Mouse (Mus musculus) erythroid progenitor cell, adult 5-6 weeks (primary cell): Measurements from ENCODE around the gene Rnf39. TPM values are rescaled to one million over a fixed set of nuclear protein-coding genes. Genes with fewer than 3 reads are reported as not detected.

Source experiments
- ATAC-seq: replicated peaks from 2 replicates; pipeline ENCODE4 v1.8.0; 2016; ENCODE audit warnings: moderate number of reproducible peaks, mild to moderate bottlenecking, moderate TSS enrichment, inconsistent platforms; ENCODE audit not compliant: poor library complexity, low FRiP score, severe bottlenecking
- total RNA-seq, 2 experiments: library from RNA; stranded (forward) in 1 of 2; stranded (reverse) in 1 of 2; fragments of 150-400 nt in 1 of 2; fragments of 186-747, 209-891 nt in 1 of 2; gene quantifications; 2 replicates each; pipeline versions ENCODE4 v1.2.3 to v1.2.4; 2015 to 2017; ENCODE audit warnings: low replicate concordance in 2 of 2

The Rnf39 gene
- total RNA-seq (2015; ENCODE audit: low replicate concordance) (not detected in 2 replicates), total RNA-seq (2017; ENCODE audit: low replicate concordance) (not detected in 2 replicates)

DNA sequence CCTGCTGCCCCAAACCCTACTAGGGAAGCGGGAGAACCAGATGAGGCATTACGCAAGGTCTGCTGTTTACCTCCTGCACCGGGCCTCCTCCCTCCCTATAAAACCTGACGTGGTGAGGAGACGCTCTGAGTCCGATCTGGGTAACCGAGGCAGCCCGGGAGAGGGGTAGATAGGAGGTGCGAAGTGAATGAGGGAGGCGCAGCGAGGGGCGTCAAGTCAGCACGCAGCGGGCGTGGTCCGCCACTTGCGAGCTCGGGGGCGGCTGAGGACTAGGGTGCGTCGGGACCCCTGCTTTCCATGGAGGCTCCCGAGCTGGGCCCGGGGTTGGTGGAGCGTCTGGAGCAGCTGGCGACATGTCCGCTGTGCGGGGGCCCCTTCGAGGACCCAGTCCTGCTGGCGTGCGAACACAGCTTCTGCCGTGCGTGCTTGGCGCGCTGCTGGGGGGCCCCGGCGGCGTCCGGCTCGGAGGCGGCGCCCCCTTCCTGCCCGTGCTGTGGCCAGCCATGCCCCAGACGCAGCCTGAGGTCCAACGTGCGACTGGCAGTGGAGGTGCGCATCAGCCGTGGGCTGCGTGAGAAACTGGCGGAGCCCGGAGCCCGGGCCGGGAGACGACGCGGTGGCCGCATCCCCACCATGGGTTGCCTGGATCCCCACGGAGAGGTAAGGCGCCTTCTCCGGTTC, at the start of gene Rnf39:
Gene Rnf39 (plus strand): TSS at position 128 of the 681 bp plus-strand sequence.
- ATAC-seq: no peak

DNA sequence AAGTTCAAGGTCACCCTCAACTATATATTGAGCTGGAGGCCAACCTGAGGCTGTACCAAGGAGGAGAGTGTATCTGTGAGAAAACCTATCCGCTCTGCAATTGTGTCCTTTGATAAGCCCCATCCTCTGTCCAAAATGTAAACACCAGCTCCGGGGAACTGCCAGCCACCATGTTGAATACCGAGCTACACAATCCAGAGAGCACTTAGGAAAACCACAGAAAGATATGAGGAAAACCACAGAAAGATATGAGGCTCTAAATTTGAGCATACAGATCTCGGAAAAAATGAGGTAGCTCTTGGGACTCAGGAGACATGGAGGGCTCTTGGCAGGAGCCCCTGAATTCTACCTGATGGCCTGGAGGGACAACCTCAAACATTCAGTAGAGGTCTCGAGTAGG, 49.3 kb upstream of the Rnf39 start:
- no peak for ATAC-seq

DNA sequence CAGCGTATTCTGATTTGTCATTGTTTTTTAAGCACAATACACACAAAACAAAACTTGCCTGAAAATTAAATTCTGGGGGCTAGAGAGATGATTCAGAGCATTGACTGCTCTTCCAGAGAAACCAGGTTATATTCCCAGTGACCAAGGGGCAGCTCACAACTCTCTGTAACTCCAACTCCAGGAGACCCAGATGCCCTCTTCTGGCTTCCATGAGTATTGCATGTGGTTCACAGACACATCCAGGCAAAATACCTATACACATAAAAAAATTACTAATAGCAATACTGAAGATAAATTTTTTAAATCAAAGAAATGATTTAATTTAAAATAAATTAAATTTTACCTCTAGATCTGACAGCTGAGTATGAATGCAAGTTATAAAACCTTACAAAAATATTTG, 46.1 kb upstream of the Rnf39 start:
- ATAC-seq: 0 out of 2 replicates have a peak, but pooled peaks have one; percentile 66

DNA sequence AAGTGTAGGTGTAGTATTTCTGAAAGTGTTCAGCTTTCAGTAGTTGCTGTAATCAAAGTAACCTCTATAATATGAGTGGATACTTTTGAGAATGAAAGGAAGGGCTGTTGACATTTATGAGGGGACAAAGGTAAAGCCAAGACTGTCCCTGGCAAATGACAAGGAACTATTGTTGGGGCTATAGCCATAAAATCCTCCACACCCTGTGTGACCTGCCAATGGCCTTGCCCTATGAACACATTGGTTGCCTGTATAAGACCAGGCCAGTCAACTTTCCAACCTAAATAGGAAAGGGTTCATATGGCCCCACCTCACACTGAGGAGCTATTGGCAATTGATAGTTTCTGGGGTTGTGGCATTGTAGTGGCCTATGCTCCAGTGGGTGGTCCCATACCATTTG, 45.7 kb upstream of the Rnf39 start:
- no peak for ATAC-seq

DNA sequence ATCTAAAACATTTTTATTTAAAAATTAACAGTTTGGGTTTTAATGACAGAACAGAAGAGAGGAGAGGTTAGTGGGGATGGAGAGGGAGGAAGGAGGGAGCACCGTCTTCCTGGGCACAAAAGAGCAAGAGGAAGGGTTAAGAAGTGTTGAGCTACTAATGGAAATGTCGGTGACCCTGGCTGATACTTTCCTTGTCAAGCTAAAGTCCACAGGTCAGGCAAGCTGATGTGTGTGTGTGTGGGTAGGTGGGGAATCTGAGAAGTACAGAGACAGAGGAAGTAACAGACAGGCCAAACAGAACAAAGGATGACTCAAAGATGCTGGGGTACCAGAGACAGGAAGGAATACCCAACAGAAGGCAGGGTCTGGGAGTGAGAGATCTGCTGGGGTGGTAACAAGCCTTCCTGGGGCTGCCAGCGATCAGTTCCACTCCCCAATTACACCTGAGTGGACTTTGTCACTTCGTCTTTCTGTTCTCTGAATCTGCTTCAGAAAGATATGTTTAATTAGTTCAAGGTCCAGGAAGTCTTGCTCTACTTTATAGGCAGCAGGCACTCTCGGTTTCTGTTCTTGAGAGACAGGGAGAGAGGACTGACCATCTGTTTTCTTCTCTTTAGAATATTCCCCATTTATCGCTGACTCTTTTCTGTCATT, 45.0 kb upstream of the Rnf39 start, which contains the start of gene Trim31:
Gene Trim31 (plus strand): TSS at position 567 of the 654 bp plus-strand sequence.
- ATAC-seq: no peak

DNA sequence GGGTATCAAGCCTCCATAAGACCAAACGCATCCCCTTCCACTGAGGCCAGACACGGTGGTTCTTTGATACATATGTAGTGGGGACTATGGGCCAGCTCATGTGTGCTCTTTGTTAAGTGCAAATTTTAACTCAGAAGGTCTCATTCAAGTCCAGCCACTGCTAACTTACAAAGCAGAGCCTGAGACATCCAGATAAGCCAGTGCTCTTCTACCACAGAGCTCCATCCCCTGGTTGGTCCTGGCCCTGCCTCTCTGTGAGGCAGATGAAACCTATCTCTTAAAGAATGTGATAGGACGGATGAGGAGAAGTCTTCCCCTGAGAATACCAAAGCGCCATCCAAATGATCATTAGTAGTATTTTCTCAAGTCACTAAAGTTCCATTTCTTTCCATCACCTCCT, 43.3 kb upstream of the Rnf39 start:
- ATAC-seq: no peak

DNA sequence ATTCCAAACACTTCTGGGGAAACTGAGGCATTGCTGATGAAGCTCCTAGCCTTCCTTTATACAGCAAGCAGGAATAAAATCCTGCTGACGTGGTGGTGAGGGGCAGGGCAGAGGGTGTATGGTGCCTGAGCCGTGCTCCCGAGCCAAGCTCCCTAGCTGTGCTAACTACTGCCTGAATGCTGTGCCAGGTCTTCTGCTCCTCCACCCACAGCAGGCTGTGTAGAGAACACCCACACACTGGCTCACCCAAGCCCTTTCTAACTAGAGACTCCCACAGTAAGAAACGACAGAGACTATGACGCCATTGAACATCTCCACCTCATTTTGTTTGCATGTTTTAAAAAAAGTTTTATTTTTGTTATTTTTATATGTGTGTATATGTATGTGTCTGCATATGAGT, 42.7 kb upstream of the Rnf39 start:
- no peak for ATAC-seq

DNA sequence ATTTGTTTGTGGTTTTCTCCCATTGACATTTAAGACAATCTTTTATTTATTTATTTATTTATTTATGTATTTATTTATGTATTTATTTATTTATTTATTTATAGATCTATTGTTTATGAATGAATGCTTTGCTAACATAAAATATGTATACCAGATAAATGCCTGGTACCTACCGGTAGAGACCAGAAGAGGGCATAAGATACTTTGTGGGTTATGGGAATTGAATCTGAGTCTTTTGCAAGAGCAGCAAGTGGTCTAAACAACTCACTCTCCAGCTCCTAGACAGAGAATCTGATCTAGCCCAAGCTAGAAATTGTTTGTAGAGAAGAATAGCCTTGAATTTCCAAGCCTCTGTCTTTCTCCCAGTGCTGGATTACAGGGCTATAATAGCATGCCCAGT, 42.0 kb upstream of the Rnf39 start:
- ATAC-seq: no peak

DNA sequence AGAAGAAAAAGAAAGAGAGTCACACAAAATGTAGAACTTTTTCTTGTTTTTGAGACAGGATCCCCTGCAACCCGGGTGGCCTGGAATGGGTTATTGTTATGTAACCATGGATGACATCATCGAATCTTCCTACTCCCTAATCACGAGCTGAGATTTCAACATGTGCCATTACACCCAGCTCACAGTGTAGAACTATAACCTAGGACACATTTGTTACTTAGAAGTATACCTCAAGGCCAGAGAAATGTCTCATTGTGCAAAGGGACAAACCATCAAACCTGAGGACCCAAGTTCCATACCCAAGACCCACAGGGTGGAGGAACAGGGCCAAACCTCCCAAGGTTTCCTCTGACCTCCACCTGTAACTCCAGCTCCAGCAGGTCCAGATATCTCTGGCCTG, 39.1 kb upstream of the Rnf39 start:
- ATAC-seq: no peak

DNA sequence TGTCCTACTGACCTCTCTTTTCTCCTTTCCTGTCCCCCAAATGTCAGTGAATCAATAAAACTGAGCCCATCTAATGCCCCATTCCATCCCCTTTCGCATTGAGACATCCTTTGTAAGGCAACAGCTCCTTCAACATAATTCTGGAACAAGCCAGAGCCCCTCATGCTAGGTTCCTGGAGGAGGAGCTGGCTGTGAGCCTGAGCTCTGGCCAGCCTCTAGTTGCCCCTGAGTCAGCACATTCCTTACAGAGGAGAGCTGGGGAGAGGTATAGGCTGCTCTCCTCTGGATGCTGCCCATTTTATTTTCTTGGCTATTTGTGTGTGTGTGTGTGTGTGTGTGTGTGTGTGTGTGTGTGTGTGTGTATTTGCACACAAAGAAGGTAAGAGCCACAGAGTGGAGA, 34.5 kb upstream of the Rnf39 start:
- ATAC-seq: no peak

DNA sequence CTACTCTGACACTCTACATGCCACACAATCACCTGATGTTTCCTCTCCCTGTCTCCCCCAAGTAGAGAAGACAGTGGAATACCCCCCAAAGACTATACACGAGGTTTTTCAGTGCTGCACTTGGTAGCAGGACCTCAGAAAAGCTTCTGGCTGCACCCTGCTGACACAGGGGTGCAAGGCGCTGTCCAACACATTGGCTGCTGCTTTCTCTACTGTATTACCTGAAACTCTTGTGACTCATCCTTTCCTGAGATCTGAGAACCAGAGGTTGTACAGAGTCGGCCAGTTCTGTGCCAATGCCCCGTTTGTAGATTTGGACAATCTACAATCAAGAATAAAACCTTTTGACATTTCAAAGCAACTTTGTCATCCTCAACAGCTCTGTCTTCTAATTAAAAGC, 32.9 kb upstream of the Rnf39 start:
- no peak for ATAC-seq

DNA sequence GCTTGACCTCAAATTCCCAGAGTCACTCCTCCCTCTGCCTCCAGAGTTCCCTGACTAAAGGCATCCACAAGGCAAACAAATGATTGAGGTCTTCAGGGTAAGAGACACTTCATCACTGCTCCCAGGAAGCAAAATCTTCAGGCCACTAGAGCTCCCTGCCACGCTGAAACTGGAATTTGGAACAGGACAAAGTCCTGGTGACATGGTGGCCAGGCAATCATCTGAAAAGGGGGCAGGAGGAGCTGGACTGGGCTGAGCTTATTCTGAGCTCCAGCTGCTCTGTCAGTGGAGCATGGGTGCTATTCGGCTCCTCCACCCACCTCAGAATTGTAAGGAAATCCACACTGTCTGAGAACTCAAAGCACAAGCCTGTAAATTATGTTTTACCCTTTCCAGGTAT, 30.7 kb upstream of the Rnf39 start:
- no peak for ATAC-seq

DNA sequence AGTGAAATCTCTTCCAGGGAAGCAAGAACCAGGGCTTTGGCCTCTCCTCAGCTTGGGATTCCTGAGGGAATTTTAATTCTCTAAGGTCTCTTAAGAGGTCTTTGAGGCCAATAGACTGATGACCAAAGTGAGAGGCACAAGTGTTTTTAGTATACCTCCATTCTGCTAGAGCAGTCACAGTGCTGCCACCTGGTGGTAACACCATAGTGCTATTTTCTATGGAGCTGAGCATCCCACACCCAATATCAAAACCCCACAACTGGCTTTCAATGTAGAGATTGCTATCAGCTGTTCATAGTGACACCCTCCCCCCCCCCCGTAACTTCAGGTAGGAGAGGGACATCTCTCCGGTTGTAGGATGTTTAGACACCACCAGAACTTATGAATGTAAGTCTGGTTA, 28.6 kb upstream of the Rnf39 start:
- peak; percentile 70 for ATAC-seq

DNA sequence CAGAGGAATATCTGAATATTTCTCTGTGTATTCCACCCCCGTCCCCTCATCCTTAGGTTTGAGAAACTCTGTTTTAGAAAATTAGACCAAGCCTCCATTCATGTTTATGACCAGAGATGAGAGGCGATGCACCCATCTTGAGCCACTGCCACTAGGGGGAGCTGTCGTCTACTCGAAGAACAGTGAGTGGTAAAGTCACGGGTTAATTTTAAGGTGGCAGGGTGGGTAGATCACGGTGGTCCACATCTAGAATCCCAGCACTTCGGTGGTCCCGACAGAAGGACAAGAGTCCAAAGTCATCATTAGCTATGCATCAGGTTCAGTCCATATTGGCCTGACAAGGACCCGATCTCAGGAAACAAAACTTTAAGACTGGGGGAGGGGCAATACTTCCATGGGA, 27.6 kb upstream of the Rnf39 start:
- ATAC-seq: peak; percentile 55

DNA sequence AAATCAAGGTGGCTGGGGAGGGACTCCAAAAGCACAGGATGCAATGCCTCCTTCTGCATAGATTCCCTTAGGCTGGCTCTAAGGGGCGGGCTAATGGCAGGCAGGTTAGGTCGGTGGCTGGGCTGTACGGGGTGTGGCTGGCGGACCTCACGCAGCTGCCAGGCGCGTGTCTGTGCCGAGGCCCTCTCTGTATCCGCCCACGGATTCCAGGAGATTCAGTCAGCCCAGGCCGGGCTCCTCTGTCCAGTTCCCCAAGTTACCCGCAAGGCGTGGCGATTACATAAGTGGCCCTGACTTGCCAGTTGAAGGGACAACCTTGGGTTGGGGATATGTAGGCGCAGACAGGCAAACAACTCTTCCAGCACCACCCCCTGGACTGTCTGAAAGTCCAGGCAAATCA, 22.5 kb upstream of the Rnf39 start:
- ATAC-seq: 0 out of 2 replicates have a peak, but pooled peaks have one; percentile 28

DNA sequence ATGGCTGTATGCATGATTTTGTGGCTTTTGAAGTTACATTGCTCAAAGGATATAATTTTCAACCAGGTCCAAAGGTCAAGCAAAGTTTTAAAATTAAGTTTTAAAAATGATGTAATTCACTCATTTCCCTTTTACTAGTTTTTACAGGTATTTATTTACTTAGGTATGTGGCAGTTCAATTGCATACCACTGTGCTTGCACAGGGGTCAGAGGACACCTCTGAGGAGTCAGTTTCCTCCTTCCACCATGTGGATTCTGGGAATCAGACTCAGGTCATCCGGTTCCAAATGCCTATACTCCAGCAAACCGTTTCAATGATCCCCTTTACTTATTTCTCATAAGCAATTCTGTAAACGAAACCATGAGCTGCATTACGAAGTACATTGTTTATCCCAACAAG, 20.0 kb upstream of the Rnf39 start:
- no peak for ATAC-seq

DNA sequence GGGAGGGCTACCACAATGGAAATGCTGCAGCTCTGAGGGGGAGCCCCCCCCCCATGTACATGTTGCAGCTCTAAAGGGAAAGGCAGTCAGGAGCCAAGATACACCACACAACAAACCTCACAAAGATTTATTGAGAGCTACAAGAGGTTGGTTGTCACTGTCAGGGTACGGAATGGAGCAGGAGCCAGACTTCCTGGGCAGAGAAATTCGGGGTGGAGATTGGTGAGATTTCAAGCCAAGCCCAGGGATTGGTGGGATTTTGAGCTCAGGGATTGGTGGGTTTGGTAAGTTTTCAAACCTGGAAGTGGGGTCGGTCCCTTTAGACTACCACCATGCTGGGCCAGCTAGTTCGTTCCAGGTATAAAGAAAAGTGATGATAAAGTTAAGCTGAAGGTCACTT, 19.2 kb upstream of the Rnf39 start:
- ATAC-seq: no peak

DNA sequence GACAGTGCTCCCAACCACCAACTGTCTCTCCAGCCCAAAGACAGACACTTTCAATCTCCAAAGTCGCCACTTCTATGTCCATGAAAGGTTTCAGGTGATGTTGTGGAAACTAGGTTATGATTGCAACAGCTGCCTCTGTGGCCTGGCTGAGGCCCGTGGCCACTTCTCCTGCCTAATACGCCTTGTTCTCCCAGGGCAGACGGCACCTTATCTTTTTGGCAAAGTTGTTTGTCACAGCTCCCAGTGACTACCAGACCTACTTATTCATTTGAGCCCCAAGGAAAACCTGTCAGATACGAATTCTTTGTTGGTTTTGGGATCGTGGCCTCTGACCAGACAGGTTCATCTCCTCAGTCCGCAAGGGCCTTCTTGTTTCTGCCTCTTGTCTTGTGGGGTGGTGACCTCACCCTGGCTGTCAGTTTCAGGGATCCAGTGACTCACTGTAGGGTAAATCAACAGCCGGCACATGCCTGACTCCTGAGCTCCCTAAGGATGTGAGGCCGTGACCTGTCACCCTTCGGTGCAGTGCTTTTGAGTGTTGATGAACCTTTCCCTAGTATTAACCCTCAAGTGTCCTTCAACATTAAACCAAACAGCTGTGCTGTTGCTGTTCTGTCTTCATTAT, 15.1 kb upstream of the Rnf39 start:
- no peak for ATAC-seq

DNA sequence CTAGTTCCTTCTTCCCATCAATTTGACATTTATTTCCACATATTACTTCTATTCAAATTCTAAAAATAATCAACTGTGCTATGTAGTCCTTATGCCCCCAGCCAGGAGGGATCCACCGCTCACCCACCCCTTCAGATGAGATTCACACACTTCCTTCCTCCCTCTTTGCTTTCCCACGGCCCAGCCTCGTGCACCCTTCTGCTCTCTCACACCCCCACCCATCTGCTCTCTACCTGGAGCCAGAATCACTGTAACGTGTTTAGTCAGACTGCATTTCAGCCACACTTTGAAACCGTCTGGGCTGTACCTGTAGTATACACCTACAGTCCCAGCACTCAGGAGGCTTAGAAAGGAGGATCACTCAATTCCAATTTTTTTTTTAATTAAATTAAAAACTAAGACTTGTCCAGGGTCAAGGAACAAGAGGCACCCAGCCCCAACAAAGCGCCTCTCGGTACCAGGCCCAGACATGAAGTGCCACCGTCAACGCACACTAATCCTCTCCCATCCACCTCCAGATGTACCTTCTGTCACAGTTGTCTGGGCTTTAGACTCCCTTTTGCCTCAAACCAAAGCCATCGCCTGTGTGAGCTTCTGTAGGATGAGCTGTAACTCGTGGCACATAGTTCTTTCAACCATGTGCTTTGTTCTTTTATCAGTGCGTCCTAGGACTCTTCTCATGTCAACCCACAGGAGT, 13.3 kb upstream of the Rnf39 start:
- no peak for ATAC-seq

DNA sequence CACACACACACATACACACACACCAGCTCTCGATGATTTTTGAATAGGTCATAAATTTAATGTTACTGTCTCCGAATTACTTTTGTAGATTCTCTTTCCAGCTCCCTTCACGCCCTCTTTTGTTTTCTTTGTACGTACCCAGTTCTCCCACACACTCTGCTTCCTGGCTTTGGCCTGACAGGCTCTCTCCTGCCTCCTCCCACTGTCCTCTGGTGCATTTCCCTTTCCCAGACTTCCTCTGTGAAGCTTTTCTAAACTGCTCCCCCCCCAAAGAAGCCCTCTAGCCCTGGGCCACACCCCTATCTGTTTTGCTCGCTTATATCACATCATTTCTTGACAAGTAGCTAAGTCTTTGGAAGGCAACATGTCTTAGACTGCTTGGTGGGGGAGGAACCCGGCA, 12.5 kb upstream of the Rnf39 start:
- ATAC-seq: no peak

DNA sequence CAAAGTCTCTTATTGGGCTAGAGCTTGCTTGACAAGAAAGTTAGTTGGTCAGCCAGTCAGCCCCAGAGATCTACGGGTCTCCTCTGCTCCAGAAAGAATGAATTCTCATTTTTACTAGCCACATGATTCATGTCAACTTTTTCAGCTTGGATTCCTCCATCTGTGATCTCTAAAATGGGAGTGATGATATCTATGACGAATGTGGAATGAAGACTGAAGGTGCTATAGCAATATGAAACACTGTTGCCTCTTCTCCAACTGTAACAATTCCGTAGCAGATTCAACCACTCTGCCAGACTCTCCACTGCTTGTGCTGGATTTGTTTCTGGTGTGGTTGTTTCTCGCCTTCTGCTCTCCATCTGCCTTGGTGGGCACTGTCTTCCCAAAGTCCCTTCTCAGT, 11.6 kb upstream of the Rnf39 start:
- ATAC-seq: no peak
